Mouse (Mus musculus) midbrain, embryonic 15.5 days (tissue): Measurements from ENCODE around the gene Fam98b. TPM values are rescaled to one million over a fixed set of nuclear protein-coding genes. Genes with fewer than 3 reads are reported as not detected.

Source experiments
- ATAC-seq: fragments of 200-750 bp; cut with Nextera tagmentation; replicated peaks from 2 replicates; pipeline ENCODE4 v1.8.0; 2017; ENCODE audit warnings: moderate TSS enrichment
- H3K27ac ChIP-seq: fragments of 300-500 bp; sonication (generic); 2 replicates; pipeline ENCODE4 v1.5.1; 2015; ENCODE audit warnings: mild to moderate bottlenecking, inconsistent platforms
- H3K27me3 ChIP-seq: fragments of 300-500 bp; sonication (generic); replicated peaks from 2 replicates; pipeline ENCODE4 v1.6.1; 2015; ENCODE audit warnings: inconsistent platforms
- H3K36me3 ChIP-seq: fragments of 300-500 bp; sonication (generic); replicated peaks from 2 replicates; pipeline ENCODE4 v1.6.1; 2015; ENCODE audit warnings: inconsistent platforms
- H3K4me1 ChIP-seq: fragments of 300-500 bp; sonication (generic); 2 replicates; pipeline ENCODE4 v1.6.1; 2015; ENCODE audit warnings: inconsistent platforms
- H3K4me2 ChIP-seq: fragments of 300-500 bp; sonication (generic); 2 replicates; pipeline ENCODE4 v1.6.1; 2015; ENCODE audit warnings: inconsistent platforms, mild to moderate bottlenecking, moderate library complexity
- H3K4me3 ChIP-seq: fragments of 300-500 bp; sonication (generic); 2 replicates; pipeline ENCODE4 v1.5.1; 2015; ENCODE audit warnings: mild to moderate bottlenecking, inconsistent platforms
- H3K9ac ChIP-seq: fragments of 300-500 bp; sonication (generic); 2 replicates; pipeline ENCODE4 v1.6.1; 2015; ENCODE audit warnings: mild to moderate bottlenecking, inconsistent platforms
- H3K9me3 ChIP-seq: fragments of 300-500 bp; sonication (generic); 2 replicates; pipeline ENCODE4 v1.6.1; 2016; ENCODE audit warnings: inconsistent platforms
- WGBS: fragments of 180-500 bp; shearing (Covaris S2); methylation state at CpG from one replicate; pipeline ENCODE4 v1.1.7; 2015; ENCODE audit warnings: mixed read lengths; 5-methylcytosine and 5-hydroxymethylcytosine counted together
- polyA plus RNA-seq: library from polyadenylated mRNA; unstranded; fragments of >200 nt; fragmentation: Nextera tagmentation; extraction: Ambion mirVana; gene quantifications from 2 replicates; pipeline ENCODE4 v1.2.1, GENCODE M21; 2015

Gene Fam98b
- polyA plus RNA-seq, 1 experiment from 2014 or later, result 15.1 TPM

DNA sequence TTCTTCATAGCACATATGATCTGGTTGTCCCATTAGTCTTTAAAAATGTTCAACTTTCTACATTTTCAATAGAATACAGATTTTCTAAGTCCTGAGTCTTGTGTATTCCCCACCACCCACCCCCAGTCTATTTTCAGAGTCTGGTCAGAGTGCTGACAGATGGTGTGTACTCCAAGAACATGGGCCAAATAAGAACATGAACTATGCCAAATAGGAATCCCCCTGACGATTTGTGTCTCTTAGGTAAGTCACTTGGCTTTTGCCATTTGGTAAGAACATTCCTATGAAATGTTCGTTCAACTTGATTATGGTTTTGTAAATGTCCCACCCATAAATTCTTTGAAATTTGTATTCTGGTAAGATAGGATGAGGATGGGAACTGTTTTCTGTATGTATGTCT, 59.5 kb downstream of the Fam98b start:
- Histone ChIP-seq H3K4me3 (no peak overlapping the region), H3K27ac (no peak overlapping the region), H3K36me3 (no peaks in the 10 kb centered on the region), H3K9ac (no peak overlapping the region), H3K27me3 (no peaks in the 10 kb centered on the region), H3K4me1 (peaks cover 13% of the 10 kb centered on the region), H3K4me2 (no peak overlapping the region), H3K9me3 (no peaks in the 10 kb centered on the region)
- ATAC-seq, result no peak
- WGBS, result 89% methylated on average over 2 of the region's 2 CpGs

DNA sequence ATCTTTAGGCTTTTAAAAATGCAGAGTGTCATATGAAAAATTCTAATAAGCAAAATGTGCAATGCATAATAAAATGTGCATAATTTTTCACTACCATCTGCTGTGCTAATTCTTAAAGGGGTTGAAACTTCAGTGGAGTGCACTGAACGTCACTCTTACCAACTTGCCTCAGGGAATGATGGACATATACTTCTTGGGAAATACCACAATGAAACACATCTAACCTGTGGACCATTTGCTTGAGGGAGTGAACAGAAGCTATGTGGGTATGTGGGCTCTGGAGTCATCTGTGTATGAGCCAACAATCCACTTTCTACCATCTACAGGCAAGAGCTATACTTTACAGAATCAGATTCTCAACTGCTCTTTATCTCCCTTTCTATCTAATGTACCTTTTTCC, 61.8 kb downstream of the Fam98b start:
- no peak for ATAC-seq
- Histone ChIP-seq H3K4me3 (no peak overlapping the region), H3K4me1 (peaks cover 13% of the 10 kb centered on the region), H3K27me3 (no peaks in the 10 kb centered on the region), H3K4me2 (no peak overlapping the region), H3K9ac (no peak overlapping the region), H3K9me3 (no peaks in the 10 kb centered on the region; the same call in 1 of the 2 replicates), H3K36me3 (no peaks in the 10 kb centered on the region), H3K27ac (no peak overlapping the region)
- WGBS, result 67% methylated on average over 1 of the region's 1 CpGs

DNA sequence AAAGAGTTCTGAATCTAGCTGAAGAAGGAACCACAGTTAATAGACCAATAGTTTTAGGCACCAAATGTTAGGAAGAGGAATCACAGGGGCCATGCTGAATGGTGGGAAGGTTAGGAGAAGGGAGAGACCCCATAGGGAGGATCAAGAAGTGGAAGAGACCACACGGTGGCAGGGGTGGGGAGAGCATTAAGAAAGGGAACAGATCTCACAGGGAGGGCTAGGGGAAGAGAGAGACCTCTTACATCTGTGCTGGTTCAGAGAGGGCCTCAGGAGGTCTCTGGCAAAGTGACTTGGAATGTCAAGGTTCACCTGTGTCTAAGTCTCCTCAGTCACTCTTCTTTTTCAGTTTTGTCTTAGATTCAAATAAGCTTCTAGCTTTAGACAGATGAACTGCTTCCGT, 62.5 kb downstream of the Fam98b start:
- H3K9ac ChIP-seq, result no peak overlapping the region
- no peak overlapping the region for H3K4me3 ChIP-seq
- peak; percentile 72 for ATAC-seq
- no peaks in the 10 kb centered on the region; the same call in 1 of the 2 replicates for H3K9me3 ChIP-seq
- 38% methylated on average over 2 of the region's 2 CpGs for WGBS
- H3K36me3 ChIP-seq, result no peaks in the 10 kb centered on the region
- peak overlapping the region; percentile 64 for H3K27ac ChIP-seq
- no peaks in the 10 kb centered on the region for H3K27me3 ChIP-seq
- peak overlapping the region; percentile 39 for H3K4me2 ChIP-seq
- H3K4me1 ChIP-seq, result peaks cover 13% of the 10 kb centered on the region

DNA sequence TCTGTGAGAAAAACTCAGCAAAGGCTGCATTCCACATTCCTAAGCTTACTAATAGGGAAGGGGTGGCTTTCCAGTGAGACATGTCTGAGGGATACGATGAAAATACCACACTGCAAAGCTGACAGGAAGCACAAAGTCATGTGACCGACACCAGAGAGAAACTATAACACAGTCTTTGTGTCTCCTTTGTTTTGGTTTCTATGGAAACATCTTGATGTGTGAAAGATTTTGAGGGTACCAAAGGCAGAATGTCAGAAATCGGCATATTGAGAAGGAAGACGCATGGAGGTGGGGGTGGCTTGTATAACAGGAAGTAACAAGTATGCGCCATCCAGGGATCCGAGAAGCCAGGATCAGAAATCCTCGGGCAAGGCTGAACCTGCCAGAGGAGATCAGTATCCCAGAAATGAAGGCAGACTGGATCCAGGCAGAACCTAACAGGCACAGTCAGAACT, 62.9 kb downstream of the Fam98b start:
- peak overlapping the region; percentile 39 for H3K4me2 ChIP-seq
- no peaks in the 10 kb centered on the region; the same call in 1 of the 2 replicates for H3K9me3 ChIP-seq
- peaks cover 13% of the 10 kb centered on the region for H3K4me1 ChIP-seq
- no peaks in the 10 kb centered on the region for H3K27me3 ChIP-seq
- ATAC-seq, result peak; percentile 94
- peak overlapping the region; percentile 14; the same call in 1 of the 2 replicates for H3K9ac ChIP-seq
- peak overlapping the region; percentile 11 for H3K4me3 ChIP-seq
- H3K27ac ChIP-seq, result peak overlapping the region; percentile 64
- 29% methylated on average over 7 of the region's 7 CpGs for WGBS
- H3K36me3 ChIP-seq, result no peaks in the 10 kb centered on the region

DNA sequence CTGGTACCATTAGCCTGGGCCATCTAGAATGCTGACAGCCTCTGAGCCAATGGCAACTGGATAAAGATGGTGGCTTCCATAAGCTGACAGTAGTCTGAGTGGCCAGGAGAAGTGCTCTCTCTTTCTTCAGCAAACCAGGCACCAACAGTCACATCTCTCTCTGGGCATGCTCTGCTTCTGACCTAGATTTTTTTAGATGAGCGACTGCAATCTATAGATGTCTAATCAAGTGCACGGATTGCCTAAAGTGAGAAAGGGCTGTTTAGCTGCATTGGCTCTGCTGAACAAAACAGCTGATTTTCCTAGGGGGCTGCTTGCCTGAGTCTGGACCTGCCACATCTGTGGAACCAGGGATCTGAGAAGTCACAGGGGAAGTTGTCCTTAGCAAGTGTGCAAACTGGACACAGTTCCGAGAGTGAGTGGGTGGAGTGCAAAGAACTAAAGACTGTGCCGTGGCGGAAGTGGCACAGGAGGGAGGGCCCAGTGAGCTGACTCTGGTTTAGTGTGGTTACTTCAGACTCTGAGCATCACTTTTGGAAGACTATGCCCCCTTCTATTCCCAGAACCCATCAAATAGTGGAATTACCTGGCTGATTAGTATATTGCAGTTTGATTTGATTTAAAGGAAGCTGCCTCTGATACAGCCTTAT, 64.2 kb downstream of the Fam98b start:
- ATAC-seq, result no peak
- Histone ChIP-seq H3K36me3 (no peaks in the 10 kb centered on the region), H3K4me2 (no peak overlapping the region), H3K27me3 (no peaks in the 10 kb centered on the region), H3K4me3 (no peak overlapping the region), H3K4me1 (peaks cover 13% of the 10 kb centered on the region), H3K9ac (no peak overlapping the region), H3K9me3 (no peaks in the 10 kb centered on the region; the same call in 1 of the 2 replicates), H3K27ac (no peak overlapping the region)
- 81% methylated on average over 5 of the region's 5 CpGs for WGBS

DNA sequence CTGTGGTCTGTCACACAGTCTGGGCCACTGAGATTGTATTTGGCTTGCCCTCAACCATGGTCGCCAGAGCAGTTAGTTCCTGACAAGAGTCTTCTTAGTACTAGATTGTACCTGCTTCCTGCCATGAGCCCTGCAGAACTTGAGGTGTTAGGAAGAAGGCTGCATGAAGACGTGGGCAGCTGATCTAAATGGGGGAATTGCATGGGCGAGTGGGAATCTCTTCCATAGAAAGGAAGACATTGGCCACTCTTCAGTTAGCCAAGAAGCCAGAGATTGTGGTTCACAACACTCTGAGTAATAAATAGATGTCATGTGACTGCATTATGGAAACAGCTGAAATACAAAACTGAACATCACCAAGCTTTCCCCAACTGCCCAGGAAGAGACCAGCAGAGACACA, 69.5 kb downstream of the Fam98b start:
- Histone ChIP-seq H3K27ac (no peak overlapping the region), H3K9me3 (no peaks in the 10 kb centered on the region; the same call in 1 of the 2 replicates), H3K4me3 (no peak overlapping the region), H3K36me3 (no peaks in the 10 kb centered on the region), H3K4me2 (no peak overlapping the region), H3K9ac (no peak overlapping the region), H3K4me1 (no peaks in the 10 kb centered on the region), H3K27me3 (no peaks in the 10 kb centered on the region)
- no peak for ATAC-seq
- WGBS, result 86% methylated on average over 3 of the region's 3 CpGs

Other genes with a start within 250 kb of the Fam98b start
- 10.6 and 11.2 TPM in 2 replicates for gene Spred1, start 128.4 kb upstream of the Fam98b start, polyA plus RNA-seq
- gene Rasgrp1, start 93.3 kb downstream of the Fam98b start, polyA plus RNA-seq, result 2.4 and 2.8 TPM in 2 replicates